Mouse (Mus musculus): ENCODE results near the gene Gm37240. TPM values are rescaled to one million over a fixed set of nuclear protein-coding genes. Genes with fewer than 3 reads are reported as not detected.

The Gm37240 gene
- polyA plus RNA-seq, 1 experiment from 2014 or later: 7.2 TPM

DNA sequence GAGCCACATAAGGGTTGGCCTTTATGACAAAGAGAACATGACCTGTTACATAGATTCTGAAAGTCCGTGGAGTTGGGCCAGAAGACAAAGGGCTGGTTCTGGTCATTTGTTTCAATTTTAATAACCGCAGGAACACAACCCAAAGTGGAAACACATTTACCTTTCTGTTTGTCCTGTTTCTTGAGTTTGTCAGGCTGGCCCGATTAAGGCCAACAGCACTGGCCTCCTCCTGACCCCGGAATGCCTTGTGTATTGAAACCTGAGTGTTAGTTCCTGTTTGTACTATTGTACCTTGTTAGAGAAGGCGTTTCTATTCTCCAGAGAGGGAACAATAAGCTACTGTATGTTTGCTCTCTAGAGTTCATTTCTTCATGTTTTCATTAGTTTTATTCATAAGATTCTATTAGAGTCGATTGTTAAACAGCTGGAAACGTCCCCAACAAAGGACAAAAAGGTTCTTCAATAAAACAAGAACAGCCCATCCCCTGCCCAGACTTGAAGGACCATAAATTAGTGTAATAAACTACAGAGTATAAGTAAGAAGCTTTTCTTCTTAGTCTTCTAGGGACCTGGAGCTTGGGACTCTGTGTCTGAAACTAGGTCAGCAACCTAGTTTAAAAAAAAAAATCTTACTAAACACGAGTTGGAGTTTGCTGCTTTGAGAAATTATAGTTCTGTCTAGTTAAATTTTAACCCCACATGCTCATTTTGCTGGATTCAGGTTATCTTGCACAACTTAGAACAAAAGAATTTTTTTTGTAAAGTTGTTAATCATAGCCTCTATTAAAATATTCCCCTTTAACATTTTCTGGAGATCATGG, 1112.9 kb downstream of the Gm37240 start:
- no peak overlapping the region for H3K4me2 ChIP-seq
- ATAC-seq (ENCODE audit: extremely low read depth, insufficient number of reproducible peaks, low FRiP score, low TSS enrichment): no peak
- no peaks in the 10 kb centered on the region for H3K36me3 ChIP-seq
- peaks cover 5% of the 10 kb centered on the region; the same call in 1 of the 2 replicates for H3K4me1 ChIP-seq
- H3K9ac ChIP-seq: no peak overlapping the region
- H3K27me3 ChIP-seq (replicated peaks): no peaks in the 10 kb centered on the region
- 66% methylated on average over 8 of the region's 8 CpGs for WGBS
- H3K4me3 ChIP-seq: no peak overlapping the region
- no peaks in the 10 kb centered on the region for H3K9me3 ChIP-seq
- no peak overlapping the region for H3K27ac ChIP-seq (replicated peaks)

DNA sequence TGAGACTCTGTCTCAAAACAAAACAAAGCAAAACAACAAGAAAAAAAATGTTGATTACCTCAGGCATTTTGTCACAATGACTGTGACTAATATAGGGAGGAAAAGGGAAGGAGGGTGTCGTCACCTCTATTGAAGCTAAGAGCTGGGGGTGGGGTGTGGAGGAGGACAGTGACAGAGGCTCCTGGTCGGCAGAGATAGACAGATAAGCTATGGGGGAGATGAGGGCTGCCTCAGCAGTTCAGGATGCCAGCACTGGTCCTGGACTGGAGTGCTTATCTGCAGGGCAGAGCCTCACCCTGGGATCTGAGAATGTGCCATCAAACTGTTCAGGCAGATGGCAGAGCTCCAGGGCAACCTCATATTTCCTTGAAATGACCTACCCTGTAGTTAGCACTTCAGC, 1115.3 kb downstream of the Gm37240 start:
- H3K9me3 ChIP-seq: no peaks in the 10 kb centered on the region
- peaks cover 5% of the 10 kb centered on the region; the same call in 1 of the 2 replicates for H3K4me1 ChIP-seq
- no peak overlapping the region for H3K9ac ChIP-seq
- no peaks in the 10 kb centered on the region for H3K36me3 ChIP-seq
- H3K27ac ChIP-seq (replicated peaks): no peak overlapping the region
- no peak overlapping the region for H3K4me2 ChIP-seq
- H3K27me3 ChIP-seq (replicated peaks): no peaks in the 10 kb centered on the region
- no peak overlapping the region for H3K4me3 ChIP-seq
- WGBS: 16% methylated on average over 2 of the region's 2 CpGs
- no peak for ATAC-seq (ENCODE audit: extremely low read depth, insufficient number of reproducible peaks, low FRiP score, low TSS enrichment)

DNA sequence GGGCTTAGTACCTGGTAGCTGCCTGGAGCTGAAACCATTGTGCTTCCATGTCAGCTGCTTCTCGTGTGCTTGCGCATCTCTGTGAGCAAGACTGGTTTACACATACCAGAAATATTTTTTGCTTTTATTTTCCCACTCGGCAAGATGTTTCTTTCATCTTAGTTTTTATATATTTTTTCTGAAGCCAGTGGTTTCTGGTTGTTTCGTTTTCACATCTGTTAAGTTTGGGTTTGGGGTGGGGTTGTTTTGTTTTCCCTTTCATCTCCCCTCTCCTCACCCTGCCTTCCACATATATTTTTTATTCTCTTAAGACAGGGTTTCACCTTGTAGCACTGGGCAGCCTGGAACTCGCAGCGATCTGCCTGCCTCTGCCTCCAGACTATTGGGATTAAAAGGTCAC, 1116.8 kb downstream of the Gm37240 start:
- Histone ChIP-seq H3K9ac (no peak overlapping the region), H3K27ac (replicated peaks) (no peak overlapping the region), H3K27me3 (replicated peaks) (no peaks in the 10 kb centered on the region), H3K36me3 (no peaks in the 10 kb centered on the region), H3K4me1 (peaks cover 5% of the 10 kb centered on the region; the same call in 1 of the 2 replicates), H3K4me2 (no peak overlapping the region), H3K4me3 (no peak overlapping the region), H3K9me3 (no peaks in the 10 kb centered on the region)
- no peak for ATAC-seq (ENCODE audit: extremely low read depth, insufficient number of reproducible peaks, low FRiP score, low TSS enrichment)
- WGBS: 85% methylated on average over 6 of the region's 6 CpGs

DNA sequence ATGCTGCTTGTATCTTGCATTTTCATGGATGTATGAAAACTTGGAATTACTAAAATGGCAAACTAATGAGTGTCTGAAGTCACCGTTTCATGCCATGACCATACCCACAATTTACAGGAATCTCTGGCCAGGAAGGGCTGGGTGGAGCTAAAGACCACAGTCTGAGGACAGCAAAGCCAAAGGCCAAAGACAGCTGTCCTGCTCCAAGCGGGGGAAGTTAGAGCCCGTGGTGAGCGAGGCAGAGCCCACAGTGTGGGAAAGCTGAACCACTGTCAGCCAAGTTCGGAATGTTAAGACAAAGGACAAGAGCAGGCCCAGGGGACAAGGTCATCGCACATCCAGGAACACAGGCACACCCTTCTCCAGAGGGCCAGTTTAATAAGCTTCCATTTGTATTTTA, 1117.9 kb downstream of the Gm37240 start:
- Histone ChIP-seq H3K36me3 (no peaks in the 10 kb centered on the region), H3K4me3 (no peak overlapping the region), H3K9ac (no peak overlapping the region), H3K27me3 (replicated peaks) (no peaks in the 10 kb centered on the region), H3K27ac (replicated peaks) (no peak overlapping the region), H3K4me2 (no peak overlapping the region), H3K9me3 (no peaks in the 10 kb centered on the region), H3K4me1 (peaks cover 5% of the 10 kb centered on the region; the same call in 1 of the 2 replicates)
- WGBS: 67% methylated on average over 6 of the region's 6 CpGs
- ATAC-seq (ENCODE audit: extremely low read depth, insufficient number of reproducible peaks, low FRiP score, low TSS enrichment): no peak

DNA sequence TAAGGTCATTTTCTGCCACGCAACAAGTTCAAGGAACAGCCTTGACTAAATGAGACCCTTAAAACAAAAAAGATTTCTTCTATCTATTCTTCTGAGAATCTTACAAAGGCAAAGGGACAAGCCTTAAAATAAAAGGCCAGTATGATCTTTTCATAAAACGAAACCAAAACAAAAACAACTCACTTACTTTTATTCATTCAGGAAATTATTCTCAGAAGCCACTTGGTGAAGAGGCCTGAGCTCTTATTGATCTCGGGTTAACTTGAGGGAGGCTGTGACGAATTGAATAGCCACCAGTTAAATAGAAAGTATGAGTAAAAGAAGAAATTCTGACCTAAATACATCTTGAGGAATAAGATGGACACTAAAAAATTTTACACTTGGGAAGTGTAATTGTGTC, 1118.4 kb downstream of the Gm37240 start:
- no peaks in the 10 kb centered on the region for H3K27me3 ChIP-seq (replicated peaks)
- H3K4me3 ChIP-seq: no peak overlapping the region
- peaks cover 5% of the 10 kb centered on the region; the same call in 1 of the 2 replicates for H3K4me1 ChIP-seq
- H3K27ac ChIP-seq (replicated peaks): no peak overlapping the region
- WGBS: 88% methylated on average over 4 of the region's 4 CpGs
- no peaks in the 10 kb centered on the region for H3K9me3 ChIP-seq
- no peaks in the 10 kb centered on the region for H3K36me3 ChIP-seq
- no peak for ATAC-seq (ENCODE audit: extremely low read depth, insufficient number of reproducible peaks, low FRiP score, low TSS enrichment)
- no peak overlapping the region for H3K9ac ChIP-seq
- H3K4me2 ChIP-seq: no peak overlapping the region

DNA sequence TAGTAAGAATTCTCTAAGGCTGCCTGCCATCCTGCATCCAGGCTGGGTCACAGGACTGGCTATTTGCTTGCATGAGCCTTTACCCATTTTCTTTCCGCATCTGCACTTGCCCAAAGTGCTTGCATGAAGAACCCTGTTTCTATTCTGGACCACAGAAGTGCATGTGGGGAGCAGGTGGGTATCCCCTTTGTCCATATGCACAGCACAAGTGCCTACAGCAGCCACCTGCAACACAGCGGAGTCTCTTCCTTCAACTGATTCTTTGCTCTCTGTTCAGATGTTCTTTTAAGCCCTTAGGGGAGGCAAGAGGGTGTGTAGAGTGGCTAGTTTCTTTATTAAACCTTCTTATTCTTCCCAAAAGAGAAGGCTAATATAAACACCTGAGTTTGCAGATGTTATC, 1133.5 kb downstream of the Gm37240 start:
- 84% methylated on average over 2 of the region's 2 CpGs for WGBS
- no peak overlapping the region for H3K4me2 ChIP-seq
- H3K4me3 ChIP-seq: no peak overlapping the region
- H3K36me3 ChIP-seq: no peaks in the 10 kb centered on the region
- no peaks in the 10 kb centered on the region for H3K27me3 ChIP-seq (replicated peaks)
- no peak overlapping the region for H3K9ac ChIP-seq
- no peaks in the 10 kb centered on the region for H3K4me1 ChIP-seq
- no peak for ATAC-seq (ENCODE audit: extremely low read depth, insufficient number of reproducible peaks, low FRiP score, low TSS enrichment)
- no peak overlapping the region for H3K27ac ChIP-seq (replicated peaks)
- H3K9me3 ChIP-seq: no peaks in the 10 kb centered on the region

DNA sequence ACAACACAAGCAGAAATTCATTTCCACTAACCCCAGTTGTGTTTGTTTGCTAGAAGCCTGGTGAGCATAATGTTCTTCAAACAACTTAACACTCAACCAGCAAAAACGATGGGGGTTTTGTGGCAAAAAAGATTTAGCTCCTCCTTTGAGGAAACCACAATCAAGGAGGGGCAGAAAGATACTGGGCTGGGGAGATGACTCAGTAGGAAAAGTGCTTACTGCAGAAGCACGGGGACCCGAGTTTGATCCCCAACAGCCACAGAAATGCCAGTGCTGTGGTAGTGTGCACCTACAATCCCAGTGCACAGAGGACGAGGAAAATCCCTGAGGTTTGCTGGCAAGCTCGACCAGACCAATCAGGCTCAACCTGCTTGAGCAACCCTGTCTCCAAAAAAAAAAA, 1138.1 kb downstream of the Gm37240 start:
- peaks cover 21% of the 10 kb centered on the region for H3K4me1 ChIP-seq
- H3K4me2 ChIP-seq: no peak overlapping the region
- no peak overlapping the region for H3K4me3 ChIP-seq
- H3K27ac ChIP-seq (replicated peaks): no peak overlapping the region
- 52% methylated on average over 5 of the region's 5 CpGs for WGBS
- no peak for ATAC-seq (ENCODE audit: extremely low read depth, insufficient number of reproducible peaks, low FRiP score, low TSS enrichment)
- H3K27me3 ChIP-seq (replicated peaks): no peaks in the 10 kb centered on the region; the same call in none of the 2 replicates
- no peaks in the 10 kb centered on the region for H3K9me3 ChIP-seq
- H3K9ac ChIP-seq: no peak overlapping the region
- no peaks in the 10 kb centered on the region for H3K36me3 ChIP-seq

DNA sequence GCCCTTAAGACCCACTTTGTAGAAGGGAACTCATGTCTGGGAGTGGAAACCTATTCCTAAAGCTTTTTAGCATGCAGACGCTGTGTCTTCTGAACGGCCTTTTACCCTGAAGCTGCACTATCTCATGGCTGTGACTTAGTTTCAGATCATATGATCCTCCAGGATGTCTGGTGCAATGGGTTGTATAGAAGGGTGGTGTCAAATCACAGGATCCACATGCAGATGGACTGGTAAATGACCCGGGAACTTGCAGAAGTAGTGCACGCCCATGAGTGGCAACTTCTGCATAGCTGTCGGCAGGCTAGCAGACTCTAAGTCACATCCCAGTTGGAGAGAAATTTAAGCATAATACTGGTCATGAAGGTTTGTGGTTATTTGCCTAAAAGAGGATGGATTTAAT, 1139.2 kb downstream of the Gm37240 start:
- H3K9ac ChIP-seq: no peak overlapping the region
- H3K4me1 ChIP-seq: peaks cover 21% of the 10 kb centered on the region
- ATAC-seq (ENCODE audit: extremely low read depth, insufficient number of reproducible peaks, low FRiP score, low TSS enrichment): no peak
- 78% methylated on average over 5 of the region's 5 CpGs for WGBS
- no peaks in the 10 kb centered on the region for H3K36me3 ChIP-seq
- H3K9me3 ChIP-seq: no peaks in the 10 kb centered on the region
- H3K4me3 ChIP-seq: no peak overlapping the region
- H3K27ac ChIP-seq (replicated peaks): no peak overlapping the region
- no peaks in the 10 kb centered on the region; the same call in none of the 2 replicates for H3K27me3 ChIP-seq (replicated peaks)
- no peak overlapping the region for H3K4me2 ChIP-seq

DNA sequence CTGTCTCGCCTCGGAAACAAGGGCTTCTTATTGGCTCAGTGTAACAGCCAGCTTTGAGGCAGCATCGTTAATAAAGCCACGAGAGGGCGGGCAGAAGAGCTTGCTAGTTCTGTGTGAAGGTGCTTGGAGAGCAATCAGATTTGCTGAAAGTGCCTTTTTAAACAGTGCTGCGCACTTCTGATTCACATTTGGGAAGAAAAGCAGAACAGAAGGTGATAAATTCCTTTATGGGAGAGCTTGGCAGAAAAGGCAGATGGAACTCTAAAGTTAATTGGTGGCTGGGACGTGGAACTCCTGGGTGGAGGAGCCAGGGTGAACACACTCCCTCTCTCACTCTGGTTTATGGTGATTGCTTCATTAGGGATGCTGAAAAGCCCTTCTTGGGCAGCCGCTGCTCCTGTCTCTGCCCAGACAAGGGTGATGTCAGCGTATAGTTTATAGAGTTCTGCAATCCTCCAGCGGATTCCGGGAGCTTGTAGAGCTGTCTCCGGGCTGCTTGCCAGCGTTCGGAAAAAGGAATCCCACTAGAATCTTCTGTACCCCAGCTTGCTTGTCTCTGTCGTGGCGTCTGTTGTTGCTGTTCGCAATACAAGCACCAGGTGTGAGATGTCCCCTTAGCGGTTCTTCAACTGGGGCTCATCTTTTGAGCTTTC, 1141.7 kb downstream of the Gm37240 start:
- no peaks in the 10 kb centered on the region for H3K9me3 ChIP-seq
- H3K27ac ChIP-seq (replicated peaks): peak overlapping the region; percentile 34
- peak overlapping the region; percentile 58 for H3K4me2 ChIP-seq
- no peaks in the 10 kb centered on the region; the same call in none of the 2 replicates for H3K27me3 ChIP-seq (replicated peaks)
- peak overlapping the region; percentile 24; the same call in 1 of the 2 replicates for H3K4me3 ChIP-seq
- H3K9ac ChIP-seq: peak overlapping the region; percentile 58; the same call in 1 of the 2 replicates
- peaks cover 21% of the 10 kb centered on the region for H3K4me1 ChIP-seq
- no peaks in the 10 kb centered on the region for H3K36me3 ChIP-seq
- WGBS: 27% methylated on average over 18 of the region's 18 CpGs
- ATAC-seq (ENCODE audit: extremely low read depth, insufficient number of reproducible peaks, low FRiP score, low TSS enrichment): no peak; the same call in 1 of the 2 replicates

DNA sequence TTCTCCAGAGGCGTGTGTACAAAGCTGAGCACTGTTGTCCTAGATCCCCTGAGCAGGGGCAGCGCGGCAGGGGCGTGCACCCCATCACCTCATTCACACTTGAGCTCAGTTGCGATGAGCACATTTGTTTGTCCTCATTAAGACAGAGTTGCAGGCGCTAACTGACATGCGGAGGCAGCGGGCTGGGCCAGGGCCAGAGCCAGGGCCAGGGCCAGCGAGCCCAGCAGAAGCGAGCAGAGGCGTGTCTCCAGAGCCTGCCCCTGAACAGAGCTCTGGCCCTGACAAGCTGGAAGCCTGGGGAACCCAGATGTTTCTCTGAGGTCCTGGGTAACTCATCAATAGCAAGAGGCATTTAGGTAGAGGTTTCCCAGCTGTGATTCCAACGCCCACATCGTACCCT, 1142.6 kb downstream of the Gm37240 start:
- H3K27ac ChIP-seq (replicated peaks): no peak overlapping the region
- H3K4me3 ChIP-seq: no peak overlapping the region
- H3K9me3 ChIP-seq: no peaks in the 10 kb centered on the region
- H3K9ac ChIP-seq: no peak overlapping the region
- no peaks in the 10 kb centered on the region for H3K36me3 ChIP-seq
- H3K4me2 ChIP-seq: peak overlapping the region; percentile 31
- ATAC-seq (ENCODE audit: extremely low read depth, insufficient number of reproducible peaks, low FRiP score, low TSS enrichment): no peak
- H3K27me3 ChIP-seq (replicated peaks): peaks cover 4% of the 10 kb centered on the region
- 38% methylated on average over 13 of the region's 13 CpGs for WGBS
- H3K4me1 ChIP-seq: peaks cover 21% of the 10 kb centered on the region

DNA sequence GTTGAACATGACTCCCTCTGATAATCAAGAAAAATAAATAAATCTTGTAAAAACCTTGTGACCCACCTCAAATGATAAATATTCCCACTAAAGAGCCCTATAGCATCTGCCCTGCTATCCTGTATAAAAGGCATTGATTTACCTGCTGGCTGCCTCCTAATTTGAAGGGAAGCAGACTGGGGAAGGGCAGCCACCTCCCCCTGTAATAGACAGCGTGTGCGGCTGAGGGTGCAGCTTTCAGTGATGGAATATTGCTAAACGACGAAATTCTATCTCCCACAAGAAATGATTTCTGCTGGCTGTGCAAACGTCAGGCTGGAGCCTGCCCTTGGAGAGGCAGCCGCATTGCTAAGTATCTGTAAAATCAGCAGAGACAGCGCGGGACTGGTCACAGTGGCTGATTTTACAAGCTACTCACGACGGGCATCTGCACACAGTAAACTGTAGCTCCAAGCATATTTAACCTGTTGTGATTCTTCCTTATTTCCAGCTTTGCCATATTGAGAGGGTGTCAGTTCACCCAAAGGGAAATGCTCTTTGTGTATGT, 1147.2 kb downstream of the Gm37240 start:
- H3K27me3 ChIP-seq (replicated peaks): peaks cover 4% of the 10 kb centered on the region
- H3K27ac ChIP-seq (replicated peaks): no peak overlapping the region
- H3K4me2 ChIP-seq: no peak overlapping the region
- H3K4me3 ChIP-seq: no peak overlapping the region
- peaks cover 11% of the 10 kb centered on the region for H3K4me1 ChIP-seq
- WGBS: 63% methylated on average over 10 of the region's 10 CpGs
- no peaks in the 10 kb centered on the region for H3K36me3 ChIP-seq
- no peak overlapping the region for H3K9ac ChIP-seq
- ATAC-seq (ENCODE audit: extremely low read depth, insufficient number of reproducible peaks, low FRiP score, low TSS enrichment): no peak
- no peaks in the 10 kb centered on the region for H3K9me3 ChIP-seq
